Mouse (Mus musculus) cerebellum, postnatal 10 days (tissue): ENCODE data around the gene Gm28308.

Experiments
- DNase-seq, 2 experiments: peaks; one replicate each; pipeline ENCODE4 v3.0.0; 2021; ENCODE audit warnings: mixed read lengths in 2 of 2

Gene Gm28308

GRCm38 (mm10) chr6:52213119-52213986 lies at the start of gene Gm28308, which contains the start of gene Hoxa3:
Gm28308 (minus strand) TSS chr6:52213339.
Hoxa3 (minus strand) TSS chr6:52213336.
- DNase-seq, result no peak

DNA sequence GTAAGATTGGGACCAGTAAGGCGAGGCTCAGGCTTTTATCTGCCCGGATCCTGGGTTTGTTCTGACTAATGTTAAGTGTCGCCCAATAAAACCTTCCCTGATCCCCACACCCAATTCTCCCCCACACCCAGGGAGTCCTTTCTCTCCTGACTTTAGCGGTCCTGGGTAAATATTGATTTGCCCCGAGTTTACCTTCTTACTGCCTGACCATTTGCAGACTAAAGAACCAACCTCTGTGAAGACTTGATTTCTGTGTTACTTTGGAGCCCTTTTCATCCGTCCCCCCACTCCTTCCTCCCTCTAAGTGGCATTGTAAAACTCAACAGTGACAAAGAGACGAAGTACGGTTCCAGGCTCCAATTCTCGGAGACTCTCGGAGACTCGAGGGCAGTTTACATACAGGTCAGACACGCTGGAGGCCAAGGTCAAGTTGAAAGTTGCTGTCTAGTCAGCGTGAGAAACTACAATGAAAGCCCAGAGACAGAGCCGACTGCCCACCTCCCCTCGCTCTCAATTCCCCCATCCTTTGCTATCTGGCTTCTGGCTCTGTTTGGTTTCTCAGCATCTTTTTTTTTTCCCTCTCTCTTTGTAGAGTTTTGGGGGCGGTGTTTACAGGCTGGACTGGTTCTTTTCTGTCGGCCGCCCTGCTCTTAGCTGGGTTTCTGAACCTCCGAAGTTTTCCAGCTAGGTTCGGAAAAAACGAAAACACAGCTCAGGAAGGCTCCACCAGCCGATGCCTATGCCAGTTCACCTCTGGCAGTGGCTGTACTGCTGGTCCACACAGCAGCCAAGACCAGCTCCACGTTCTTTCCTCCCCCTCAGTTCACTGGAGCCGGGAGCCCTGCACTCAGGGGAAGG lies 49.6 kb upstream of the Gm28308 start:
- DNase-seq, result peak in 1 of 2 experiments; percentile 49

DNA sequence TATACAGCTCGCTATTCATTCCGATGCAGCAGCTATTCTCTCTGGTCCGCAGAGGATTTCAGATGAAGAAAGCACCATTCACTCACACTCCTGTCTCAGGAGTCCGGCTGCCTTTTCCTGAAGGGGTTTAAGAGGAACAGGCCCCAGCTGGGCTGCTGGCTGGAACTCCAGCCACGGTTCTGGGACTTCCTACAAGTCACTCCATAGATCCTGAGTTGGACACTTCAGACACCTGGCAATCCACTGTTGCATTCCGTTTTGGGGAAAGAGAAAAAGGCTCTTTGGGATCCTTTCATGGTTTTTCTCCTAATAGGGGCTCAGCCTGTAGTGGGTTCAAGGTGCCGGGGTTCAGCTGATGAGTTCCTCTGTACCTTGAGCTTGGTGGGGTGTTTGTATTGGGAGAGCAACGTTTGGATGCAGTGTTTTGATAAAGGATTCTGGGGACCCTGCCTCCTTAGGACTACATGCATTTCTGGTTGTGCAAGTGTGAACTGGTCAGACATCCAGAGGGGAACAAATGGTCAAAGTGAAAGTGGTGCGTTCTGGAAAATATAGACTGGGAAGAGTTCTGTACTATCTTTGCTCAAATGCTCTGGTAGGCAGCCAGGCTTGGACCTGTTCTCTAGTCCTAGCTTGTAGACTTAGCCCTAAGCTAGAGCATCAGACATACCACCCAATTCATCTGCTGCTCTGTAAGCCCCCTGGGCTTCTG lies 48.8 kb upstream of the Gm28308 start:
- DNase-seq, result peak in 1 of 2 experiments; percentile 25

GRCm38 (mm10) chr6:52260654-52261575 lies 47.8 kb upstream of the Gm28308 start, which contains the start of gene Hoxa13:
Hoxa13 (minus strand) TSS chr6:52260880.
- peak in 1 of 2 experiments; percentile 19 for DNase-seq

- peak in 1 of 2 experiments; percentile 37 for DNase-seq
Observed at GRCm38 (mm10) chr6:52259811-52260261, 46.7 kb upstream of the Gm28308 start.

- DNase-seq, result peak in 1 of 2 experiments; percentile 48
Observed at GRCm38 (mm10) chr6:52259081-52259790, 46.1 kb upstream of the Gm28308 start.

DNA sequence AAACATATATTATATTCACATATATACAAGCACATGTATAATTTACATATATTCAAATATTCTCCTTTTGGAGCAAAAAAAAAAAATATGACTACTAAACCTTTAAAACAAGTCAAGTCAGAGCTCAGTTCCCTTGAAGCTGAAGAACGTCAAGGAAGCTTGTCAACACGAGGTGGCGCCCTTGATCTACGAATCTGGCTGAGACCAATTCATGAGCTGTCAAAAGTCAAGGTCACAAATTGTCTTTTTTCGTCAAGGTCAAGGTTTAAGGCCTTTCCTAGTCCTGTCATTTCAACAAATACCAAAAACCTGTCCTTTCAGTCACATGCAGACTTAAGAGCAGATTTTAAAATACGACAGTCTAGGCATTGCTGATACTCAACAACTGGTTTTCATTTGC lies 43.8 kb upstream of the Gm28308 start:
- DNase-seq, result peak; percentile 91 to 93

- DNase-seq, result peak in 1 of 2 experiments; percentile 62
Observed at GRCm38 (mm10) chr6:52253511-52254500, 40.7 kb upstream of the Gm28308 start.

DNA sequence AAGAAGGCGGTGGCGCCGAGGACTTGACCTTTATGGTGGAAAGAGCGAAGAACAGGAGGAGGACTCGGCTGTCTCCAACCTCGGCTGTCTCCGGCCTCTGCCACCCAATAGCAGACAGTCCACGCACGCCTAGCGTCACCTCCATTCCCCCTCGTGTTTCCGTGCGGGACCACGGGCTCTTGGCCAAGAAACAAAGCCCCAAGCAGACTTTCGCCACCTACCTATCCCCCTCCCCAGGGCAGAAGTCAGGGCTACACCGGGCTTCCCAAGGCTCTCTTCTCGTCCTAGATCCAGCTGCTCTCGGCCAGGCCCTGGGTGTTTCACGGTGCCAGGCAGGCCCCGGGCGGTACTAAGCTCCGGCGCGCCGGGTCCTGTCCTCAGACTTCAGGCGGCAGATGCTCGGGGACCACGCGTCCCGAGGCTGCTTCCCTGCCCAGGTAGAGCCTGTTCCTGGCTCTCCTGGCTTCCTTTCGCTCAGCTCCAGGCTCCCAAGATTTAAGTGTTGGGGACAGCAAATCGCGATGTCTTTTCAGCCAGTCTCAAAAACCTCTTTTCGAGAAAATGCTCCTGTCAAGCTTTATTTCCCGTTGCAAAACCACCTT lies 39.7 kb upstream of the Gm28308 start:
- peak in 1 of 2 experiments; percentile 46 for DNase-seq

DNA sequence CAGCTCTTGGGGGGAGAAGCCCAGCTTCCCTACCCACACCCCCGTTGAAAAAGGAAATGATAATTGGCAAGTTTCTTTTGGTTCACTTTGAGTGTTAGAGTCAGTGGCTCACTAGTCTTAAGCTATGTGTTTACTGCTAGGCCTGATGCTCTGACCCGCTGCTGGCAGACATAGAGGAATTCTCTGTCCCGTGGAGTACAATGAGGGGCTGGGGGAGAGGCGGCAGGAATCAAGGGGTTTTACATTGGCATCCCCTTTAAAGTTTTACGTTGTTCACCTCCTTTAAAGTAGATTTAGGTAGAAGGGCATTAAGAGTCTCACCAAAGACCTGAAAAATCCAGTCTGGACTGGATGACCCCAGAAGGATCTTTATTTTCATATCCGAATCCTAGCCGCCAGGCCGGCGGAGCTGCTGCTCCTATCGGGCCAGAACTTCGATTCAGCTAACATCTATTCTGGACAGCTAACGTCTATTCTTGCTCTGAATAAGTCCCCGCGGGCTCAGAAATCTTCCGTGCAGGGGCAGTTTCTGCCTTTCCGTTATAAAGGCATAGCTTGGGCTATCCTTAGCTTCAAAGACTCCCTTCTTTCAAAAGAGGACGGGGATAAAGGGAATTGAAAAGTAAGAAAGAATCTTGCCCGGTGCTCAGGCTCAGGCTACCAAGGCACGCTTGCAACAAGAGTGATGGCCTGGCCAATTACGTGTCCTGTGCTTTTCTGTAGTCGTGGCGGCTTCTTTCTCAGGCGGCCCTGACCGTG lies 39.1 kb upstream of the Gm28308 start:
- no peak for DNase-seq

GRCm38 (mm10) chr6:52251177-52251879 lies 38.2 kb upstream of the Gm28308 start:
- DNase-seq, result no peak

DNA sequence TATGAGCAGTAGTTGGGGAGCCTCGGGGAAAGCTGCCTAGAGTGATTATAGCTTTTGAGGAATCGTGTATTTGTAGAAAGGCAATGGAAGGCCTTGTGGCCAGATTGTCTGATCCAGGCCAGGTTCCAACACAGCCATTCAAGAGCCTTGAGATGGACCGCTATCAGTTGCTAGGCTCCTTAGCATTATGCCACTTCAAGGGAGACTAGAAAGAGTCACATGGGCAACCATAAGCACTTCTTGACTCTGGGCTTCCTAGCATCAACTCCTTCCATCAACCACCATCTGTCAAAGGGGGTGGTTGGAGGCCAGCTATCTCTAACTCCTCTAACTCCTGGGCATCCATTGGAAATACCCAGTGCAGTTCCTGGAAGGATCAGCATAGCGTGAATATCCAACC lies 36.7 kb upstream of the Gm28308 start:
- DNase-seq, result no peak

DNA sequence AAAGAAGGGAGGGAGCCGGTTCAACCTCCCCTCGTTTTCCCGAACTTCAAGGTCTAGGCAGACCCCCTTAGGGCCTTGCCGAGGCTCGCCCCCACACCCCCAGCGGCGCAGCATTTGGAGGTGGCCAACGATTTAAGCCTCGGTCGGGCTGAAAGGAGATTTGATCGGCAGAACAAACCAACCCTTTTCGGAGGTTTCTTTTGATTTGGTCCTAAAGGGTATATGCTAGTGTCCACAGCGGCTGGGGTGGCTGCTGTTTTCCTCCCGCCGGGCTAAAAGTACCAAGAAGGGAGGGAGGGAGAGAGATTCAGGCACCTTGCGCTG lies 36.2 kb upstream of the Gm28308 start:
- no peak for DNase-seq

DNA sequence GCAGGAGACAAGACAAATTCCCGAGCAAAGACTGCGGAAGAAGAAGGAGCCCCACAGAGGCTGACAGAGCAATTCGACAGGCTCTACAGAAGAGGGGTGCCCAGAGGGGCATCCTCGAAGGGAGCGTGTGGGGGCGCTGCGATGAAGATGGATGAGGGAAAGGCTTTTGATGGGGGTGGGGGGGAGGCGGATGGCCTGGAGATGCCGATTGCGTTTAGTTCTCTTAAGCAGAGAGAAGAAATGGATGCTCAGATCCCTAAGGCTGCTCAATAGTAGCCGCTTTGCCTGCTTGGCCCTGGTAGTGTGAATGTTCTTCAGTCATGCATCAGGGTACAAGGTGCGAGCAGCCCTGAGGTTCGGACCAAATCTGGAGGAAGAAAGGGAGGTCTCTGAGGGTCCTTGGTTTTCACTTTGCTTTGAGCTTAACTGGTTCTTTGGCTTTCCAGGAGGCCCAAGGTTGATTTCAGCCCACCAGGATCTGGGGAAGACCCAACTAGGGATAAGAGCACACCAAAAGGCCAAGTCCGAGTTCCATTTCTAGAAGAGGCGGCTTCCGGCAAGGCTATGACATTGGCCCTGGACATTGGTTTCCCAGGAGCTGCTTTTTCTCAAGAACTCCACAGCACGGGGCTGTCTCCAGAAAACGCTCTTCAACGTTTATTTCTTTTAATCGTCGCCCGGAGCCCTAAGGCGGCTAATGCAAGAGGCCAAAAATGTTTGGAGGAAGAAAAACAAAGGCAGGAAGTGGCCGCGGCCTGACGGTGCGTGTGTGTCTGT lies 35.7 kb upstream of the Gm28308 start:
- no peak for DNase-seq

DNA sequence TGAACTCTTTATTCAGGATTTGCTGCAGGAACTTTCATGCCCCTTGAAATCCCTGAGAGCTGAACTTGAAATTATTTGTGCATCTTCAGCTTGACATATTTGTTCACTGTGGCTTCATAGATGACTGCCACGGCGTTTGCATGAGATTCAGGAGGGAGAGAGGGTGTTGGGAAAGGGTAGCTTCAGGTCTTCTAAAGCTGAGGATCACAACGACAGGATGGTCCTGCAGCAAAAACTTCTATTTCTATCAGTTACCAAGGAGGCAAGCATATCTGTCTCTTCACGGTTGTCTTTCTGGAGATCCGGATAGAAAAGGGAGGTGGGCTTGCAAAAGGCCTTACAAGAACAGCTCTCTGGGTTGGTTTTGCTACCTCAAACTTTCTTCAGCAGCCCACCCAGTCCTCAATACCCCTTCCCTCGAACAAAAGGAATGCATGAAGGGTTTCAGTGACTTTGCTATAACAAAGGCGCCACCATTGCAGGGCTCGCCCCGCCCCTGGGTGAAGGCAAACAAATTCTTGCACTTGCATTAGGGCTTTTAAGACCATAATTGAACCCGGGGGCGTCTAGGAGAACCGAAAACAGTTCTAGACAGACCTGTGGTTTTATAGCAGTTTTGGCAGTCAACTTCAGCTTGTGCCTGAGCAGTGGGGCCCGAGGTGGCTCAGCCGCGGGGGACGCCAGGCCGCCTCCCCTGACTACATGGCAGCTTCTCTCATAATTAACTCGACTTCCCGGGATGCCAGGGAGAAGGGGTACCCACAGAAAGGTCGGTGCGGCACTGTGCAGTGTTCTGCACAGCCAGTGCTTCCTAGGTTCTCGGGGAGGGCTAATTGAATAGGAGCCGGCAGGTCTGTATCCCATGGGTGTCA lies 34.9 kb upstream of the Gm28308 start:
- no peak for DNase-seq

GRCm38 (mm10) chr6:52246916-52247315 lies 33.8 kb upstream of the Gm28308 start:
- no peak for DNase-seq
